Mouse (Mus musculus): ENCODE measurements around the gene Edn1.

Edn1 gene

DNA sequence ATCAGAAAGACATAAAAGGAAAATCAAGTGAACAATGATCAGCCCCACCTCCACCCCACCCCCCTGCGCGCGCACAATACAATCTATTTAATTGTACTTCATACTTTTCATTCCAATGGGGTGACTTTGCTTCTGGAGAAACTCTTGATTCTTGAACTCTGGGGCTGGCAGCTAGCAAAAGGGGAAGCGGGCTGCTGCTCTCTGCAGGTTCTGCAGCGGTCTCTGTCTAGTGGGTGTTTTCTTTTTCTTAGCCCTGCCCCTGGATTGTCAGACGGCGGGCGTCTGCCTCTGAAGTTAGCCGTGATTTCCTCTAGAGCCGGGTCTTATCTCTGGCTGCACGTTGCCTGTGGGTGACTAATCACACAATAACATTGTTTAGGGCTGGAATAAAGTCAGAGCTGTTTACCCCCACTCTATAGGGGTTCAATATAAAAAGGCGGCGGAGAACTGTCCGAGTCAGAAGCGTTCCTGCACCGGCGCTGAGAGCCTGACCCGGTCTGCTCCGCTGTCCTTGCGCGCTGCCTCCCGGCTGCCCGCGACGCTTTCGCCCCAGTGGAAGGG lies at the start of gene Edn1:
TSS of gene Edn1 (plus strand) at position 316 of the 561 bp plus-strand sequence.
- peak; percentile 54 to 85 for DNase-seq (ENCODE audit: inconsistent age in 2 of 2, low spot score in 1 of 2)

DNA sequence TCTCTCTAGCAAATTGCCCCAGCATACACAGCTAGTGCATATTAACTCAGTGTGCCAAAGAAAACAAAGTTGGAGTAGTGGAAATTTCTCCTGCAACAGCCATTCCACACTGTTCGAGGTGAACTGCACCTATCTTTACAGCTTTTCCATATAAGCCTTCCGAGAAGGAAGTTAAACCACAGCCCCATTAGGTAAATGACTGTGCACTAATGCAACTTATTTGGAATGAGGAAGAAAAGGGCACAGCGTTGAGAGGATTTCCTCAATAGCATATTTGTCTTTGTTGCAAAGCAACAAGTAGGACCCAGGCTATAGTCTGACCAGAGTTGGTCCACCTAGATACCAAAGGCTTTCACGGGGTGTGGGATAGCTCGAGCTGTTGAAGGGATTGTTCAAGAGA lies 47.5 kb upstream of the Edn1 start:
- no peak for DNase-seq (ENCODE audit: inconsistent age in 2 of 2, low spot score in 1 of 2)

DNA sequence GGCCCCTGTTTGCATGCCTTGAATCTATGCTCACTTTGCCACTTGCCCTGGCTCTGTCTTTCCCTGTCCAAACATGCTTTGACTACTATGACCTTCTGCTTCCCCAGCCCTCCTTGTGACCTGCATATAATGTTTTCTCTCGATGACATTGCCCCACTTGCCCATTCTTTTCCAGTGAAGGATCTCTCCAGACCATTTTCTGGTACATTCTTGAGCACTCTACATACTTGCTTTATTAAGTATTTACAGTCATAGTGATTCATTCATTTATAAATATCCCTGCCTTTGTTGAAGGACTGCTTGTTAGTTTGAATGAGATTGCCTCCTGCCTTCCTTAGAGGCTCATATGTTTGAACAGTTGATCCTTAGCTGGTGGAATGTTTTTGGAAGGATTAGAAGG lies 46.2 kb upstream of the Edn1 start:
- no peak for DNase-seq (ENCODE audit: inconsistent age in 2 of 2, low spot score in 1 of 2)

DNA sequence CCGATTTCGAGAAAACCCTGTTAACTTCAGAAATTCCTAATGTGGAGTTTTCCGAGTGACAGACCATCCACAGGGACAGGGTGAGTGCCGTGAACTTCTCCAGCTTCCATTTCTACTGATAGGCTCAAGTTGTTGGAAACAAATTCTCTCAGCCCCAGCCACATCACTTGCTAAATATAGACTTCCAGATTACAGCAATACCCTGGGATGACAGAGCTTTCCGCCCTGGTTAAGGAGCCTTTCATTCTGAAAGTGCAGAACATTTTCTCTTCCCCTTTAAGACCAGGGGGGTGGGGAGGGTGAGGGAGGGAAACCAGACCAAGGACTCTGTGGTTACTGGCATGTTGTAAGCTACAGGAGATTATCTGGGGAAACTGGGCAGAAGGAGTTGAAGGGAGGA lies 42.9 kb upstream of the Edn1 start:
- DNase-seq (ENCODE audit: inconsistent age in 2 of 2, low spot score in 1 of 2), result peak in 1 of 2 experiments; percentile 37

- DNase-seq (ENCODE audit: inconsistent age in 2 of 2, low spot score in 1 of 2), result no peak
Measured at GRCm38 (mm10) chr13:42260667-42261066, 40.6 kb upstream of the Edn1 start.

DNA sequence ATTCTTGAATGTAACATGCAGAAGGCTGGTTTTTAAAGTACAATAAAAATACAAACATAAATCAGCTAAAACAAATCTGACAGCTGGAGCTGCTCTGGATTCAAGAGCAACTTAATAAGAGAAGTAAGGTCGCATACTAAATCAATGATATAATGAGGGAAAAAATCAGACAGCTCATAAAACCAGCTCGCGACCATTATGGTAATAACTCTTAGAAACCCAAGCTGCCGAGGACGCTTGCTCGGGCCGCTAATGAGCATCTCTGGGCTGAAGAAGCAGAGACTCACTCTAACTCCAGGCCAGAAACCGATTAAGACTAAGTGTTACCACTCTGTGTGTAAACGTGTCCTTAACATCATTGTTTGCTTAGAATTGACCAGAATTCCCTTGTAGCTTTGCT lies 31.2 kb upstream of the Edn1 start:
- no peak for DNase-seq (ENCODE audit: inconsistent age in 2 of 2, low spot score in 1 of 2)

- DNase-seq (ENCODE audit: inconsistent age in 2 of 2, low spot score in 1 of 2), result no peak
Measured at GRCm38 (mm10) chr13:42276774-42277454, 24.4 kb upstream of the Edn1 start.

DNA sequence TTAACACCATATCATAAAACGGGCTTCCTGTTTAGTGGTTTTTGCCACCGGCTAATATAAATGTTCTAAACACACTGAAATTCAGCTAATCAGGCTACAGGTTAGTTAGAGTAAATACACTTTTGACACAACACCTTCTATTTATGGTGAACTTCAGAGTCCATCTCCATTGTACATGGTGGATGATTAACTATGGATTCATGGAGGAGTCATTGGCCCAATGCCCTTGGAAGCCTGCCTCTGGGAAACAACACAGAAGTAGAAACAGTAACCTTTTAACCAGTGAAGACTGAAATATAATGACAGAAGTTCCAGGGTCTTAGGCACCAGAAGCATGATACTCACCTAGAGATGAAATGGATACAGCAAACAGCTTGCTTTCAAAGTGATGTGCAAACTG lies 23.5 kb upstream of the Edn1 start:
- DNase-seq (ENCODE audit: inconsistent age in 2 of 2, low spot score in 1 of 2), result no peak

DNA sequence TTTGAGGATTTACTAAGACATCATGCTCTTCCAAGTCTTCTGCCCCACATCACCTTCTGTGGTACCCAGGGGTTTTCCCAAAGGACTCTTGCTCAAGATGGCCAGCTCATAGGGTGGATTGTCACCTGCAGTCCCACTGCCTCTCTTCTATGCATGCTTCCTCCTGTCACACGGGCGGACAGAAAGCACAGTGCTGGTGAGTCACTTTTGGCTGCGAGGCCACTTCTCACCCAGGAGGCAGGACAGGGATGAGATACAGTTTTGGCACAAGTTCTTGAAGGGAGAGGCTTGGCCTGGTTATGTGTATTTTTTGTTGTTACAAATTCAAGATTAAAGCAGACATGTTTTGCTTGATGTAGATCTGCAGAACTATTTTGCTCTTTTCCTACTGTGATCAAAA lies 15.4 kb upstream of the Edn1 start:
- peak; percentile 13 to 52 for DNase-seq (ENCODE audit: inconsistent age in 2 of 2, low spot score in 1 of 2)

DNA sequence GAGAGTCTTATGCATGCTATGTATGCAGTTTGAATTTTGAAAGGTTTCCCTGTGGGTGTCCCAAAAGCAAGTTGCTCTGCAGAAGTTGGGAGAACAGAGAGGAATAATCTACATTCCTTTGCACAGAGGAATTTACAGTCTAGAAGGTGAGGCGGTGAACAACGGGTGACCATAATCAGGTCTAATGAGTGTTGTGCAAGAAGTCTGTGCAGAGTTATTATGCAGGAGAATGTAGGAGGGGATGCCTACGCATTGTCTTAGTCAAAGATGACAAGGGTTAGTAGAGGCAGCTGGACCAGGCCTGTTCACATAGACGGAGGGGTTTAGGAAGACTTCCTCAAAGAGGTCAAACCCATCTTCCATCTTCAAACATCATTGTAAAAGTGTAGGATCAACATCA lies 14.5 kb upstream of the Edn1 start:
- DNase-seq (ENCODE audit: inconsistent age in 2 of 2, low spot score in 1 of 2), result no peak

GRCm38 (mm10) chr13:42292593-42292992 lies 8.7 kb upstream of the Edn1 start:
- no peak for DNase-seq (ENCODE audit: inconsistent age in 2 of 2, low spot score in 1 of 2)

DNA sequence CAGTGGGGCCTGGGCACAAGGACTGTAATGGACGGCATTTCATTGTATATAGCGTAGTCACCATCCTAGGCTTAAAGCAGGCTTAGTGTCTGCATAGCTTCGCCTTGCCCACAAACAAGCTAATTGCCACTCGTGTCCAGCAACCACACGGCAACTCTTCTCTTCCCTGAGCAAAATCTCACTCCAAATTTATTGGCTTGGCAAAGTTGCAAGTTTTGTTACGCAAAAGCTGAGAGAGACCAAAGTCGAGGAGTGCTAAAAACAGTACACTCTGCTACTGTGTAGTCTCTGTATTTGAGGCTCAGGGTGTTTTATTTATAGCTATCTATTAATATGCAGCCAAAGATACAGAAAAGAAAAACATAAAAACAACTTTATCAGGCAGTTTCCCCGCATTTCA lies 3.0 kb upstream of the Edn1 start:
- DNase-seq (ENCODE audit: inconsistent age in 2 of 2, low spot score in 1 of 2), result peak in 1 of 2 experiments; percentile 41

GRCm38 (mm10) chr13:42298766-42299165 lies 2.5 kb upstream of the Edn1 start:
- DNase-seq (ENCODE audit: inconsistent age in 2 of 2, low spot score in 1 of 2), result no peak

GRCm38 (mm10) chr13:42300567-42300966 lies 709 bp upstream of the Edn1 start:
- DNase-seq (ENCODE audit: inconsistent age in 2 of 2, low spot score in 1 of 2), result peak; percentile 71 to 93

DNA sequence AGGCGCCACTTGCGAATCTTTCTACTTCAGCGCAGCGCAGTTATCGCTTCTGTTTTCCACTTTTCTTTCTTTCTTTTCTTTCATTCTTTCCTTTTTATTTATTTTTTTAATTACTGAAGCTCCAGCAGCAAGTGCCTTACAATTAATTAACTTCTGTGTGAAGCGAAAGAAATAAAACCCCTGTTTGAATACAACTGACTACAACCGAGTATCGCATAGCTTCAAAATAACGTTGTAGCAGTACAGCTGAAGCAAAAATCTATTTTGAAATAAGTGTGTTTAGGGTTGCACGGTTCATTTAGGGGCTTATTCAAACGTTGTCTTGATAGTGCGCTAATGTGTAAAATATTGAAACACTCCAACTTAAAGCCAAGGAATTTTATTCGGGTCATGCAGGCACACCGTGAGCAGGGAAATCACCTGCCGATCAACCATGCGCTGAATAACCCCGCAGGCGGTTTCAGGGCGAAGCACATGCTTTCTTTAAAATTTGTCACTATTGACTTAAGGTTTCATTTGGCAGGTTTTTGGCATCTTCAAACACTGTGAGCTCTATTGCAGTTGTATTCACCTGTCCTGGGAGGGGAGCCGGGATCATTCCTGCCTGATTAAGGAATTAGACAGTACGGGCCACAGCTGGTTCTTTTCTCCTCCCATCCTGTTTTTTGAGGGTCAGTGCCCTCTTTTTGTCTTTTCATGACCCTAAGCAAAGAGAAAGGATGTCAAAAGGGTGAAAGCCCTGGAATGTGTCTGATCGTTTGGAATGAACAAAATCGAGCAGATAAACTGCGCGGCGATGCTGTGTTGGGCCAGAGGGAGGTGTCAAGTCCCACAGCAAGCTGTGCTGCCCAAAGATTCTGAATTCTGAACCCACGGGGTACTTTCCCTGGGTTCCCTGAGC lies 935 bp downstream of the Edn1 start:
- peak in 1 of 2 experiments; percentile 50 for DNase-seq (ENCODE audit: inconsistent age in 2 of 2, low spot score in 1 of 2)

GRCm38 (mm10) chr13:42303180-42303929 lies 2.1 kb downstream of the Edn1 start:
- DNase-seq (ENCODE audit: inconsistent age in 2 of 2, low spot score in 1 of 2), result peak in 1 of 2 experiments; percentile 67

GRCm38 (mm10) chr13:42304139-42304538 lies 2.9 kb downstream of the Edn1 start:
- no peak for DNase-seq (ENCODE audit: inconsistent age in 2 of 2, low spot score in 1 of 2)

DNA sequence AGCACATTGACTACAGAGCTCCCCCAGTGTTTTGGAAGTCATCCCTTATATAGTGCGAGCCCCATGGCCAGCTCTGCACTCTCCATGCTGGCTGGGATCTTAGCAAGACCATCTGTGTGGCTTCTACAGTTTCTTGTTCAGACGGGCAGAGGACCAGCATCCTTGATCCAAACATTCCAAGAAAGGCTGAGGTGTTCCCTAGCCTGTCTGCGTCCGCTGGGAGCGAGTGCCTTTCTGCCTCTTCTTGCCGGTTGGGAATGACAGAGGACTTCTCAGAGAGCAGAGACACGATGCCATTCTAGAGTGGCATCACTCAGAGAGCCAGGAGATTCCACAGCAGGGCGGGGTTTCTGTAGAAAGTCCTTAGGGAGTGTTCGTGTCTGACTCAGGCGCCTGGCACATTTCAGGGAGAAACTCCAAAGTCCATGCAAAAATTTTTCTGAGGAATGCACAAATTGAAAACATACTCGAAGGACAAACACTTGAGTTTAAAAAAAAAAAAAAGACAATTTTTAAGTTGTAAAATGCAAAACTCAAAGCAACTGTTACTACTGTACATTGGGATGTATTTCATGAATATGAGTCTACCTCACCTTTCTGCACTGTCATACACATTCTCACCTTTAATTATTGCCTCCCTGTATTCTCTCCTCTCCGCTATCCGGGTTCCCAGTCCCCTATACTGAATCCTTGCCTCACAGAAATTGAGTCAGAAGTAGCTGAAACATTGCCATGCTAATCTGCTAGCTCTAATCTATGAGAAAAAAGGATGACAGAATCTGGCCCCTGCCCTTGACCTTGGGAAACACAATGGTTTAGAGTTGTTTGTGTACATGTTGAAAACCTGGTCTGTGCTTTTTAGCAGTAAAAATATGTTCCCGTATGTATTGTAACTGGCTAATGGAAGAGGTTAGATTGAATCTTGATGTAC lies 5.9 kb downstream of the Edn1 start:
- DNase-seq (ENCODE audit: inconsistent age in 2 of 2, low spot score in 1 of 2), result peak in 1 of 2 experiments; percentile 58

DNA sequence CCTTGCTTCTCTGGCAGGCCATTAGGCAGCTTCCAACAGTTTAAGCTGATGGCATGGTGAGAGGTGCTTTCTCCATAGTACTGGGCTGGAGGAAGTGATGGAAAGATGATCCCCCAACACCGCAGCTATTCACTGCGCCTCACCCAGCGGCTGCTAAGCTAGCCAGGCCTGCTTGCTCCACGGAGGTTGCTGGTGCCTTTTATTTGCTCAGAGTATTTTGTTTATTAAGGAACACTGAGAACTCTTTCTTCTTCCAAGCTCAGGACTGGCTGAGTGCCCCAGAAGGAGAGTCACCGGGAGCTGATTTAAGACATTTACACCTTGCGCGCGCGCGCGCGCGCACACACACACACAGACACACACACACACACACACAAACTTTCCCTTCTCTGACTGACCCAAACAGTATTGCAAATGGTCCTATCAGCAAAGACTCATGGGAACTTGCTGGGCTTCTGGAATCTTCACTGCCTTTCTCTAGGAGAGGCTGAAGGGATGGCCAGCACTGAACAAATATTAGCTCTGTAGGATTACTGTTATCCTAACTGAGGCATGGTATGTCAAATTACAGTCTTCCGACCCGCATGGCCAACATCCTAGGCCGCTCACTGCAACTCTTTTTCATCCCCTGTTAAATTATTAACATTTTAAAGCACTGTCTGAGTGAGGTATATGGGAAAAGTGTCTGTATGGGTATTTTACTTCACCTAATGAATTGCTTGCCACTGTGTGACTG lies 7.3 kb downstream of the Edn1 start:
- no peak for DNase-seq (ENCODE audit: inconsistent age in 2 of 2, low spot score in 1 of 2)
